Mouse (Mus musculus): ENCODE measurements around the gene Cks2. TPM values are rescaled to one million over a fixed set of nuclear protein-coding genes. Genes with fewer than 3 reads are reported as not detected.

Cks2 gene
- polyA plus RNA-seq, 1 experiment from 2014 or later = 328 TPM

- Histone ChIP-seq H3K4me3 (no peak overlapping the region), H3K27ac (no peak overlapping the region), H3K9ac (0 out of 2 replicates have a peak overlapping the region, but pooled peaks have one; percentile 4), H3K27me3 (no peaks in the 10 kb centered on the region), H3K9me3 (no peaks in the 10 kb centered on the region), H3K4me1 (peaks cover 8% of the 10 kb centered on the region), H3K4me2 (no peak overlapping the region), H3K36me3 (no peaks in the 10 kb centered on the region)
- WGBS = 24% methylated on average over 11 of the region's 11 CpGs
- no peak for ATAC-seq (ENCODE audit: insufficient number of reproducible peaks, insufficient read depth, low FRiP score, low TSS enrichment, low read depth)
These were observed 2.8 kb upstream of the Cks2 start for GRCm38 (mm10) chr13:51642171-51642778.

GRCm38 (mm10) chr13:51643924-51644828 lies 856 bp upstream of the Cks2 start:
- Histone ChIP-seq H3K4me1 (peaks cover 23% of the 10 kb centered on the region), H3K9me3 (no peaks in the 10 kb centered on the region), H3K36me3 (no peaks in the 10 kb centered on the region), H3K9ac (peak overlapping the region; percentile 73), H3K27ac (peak overlapping the region; percentile 72), H3K4me3 (peak overlapping the region; percentile 87), H3K4me2 (peak overlapping the region; percentile 69), H3K27me3 (no peaks in the 10 kb centered on the region)
- no peak for ATAC-seq (ENCODE audit: insufficient number of reproducible peaks, insufficient read depth, low FRiP score, low TSS enrichment, low read depth)
- 51% methylated on average over 20 of the region's 20 CpGs for WGBS

GRCm38 (mm10) chr13:51645872-51646271 lies 840 bp downstream of the Cks2 start:
- H3K4me2 ChIP-seq = peak overlapping the region; percentile 69
- no peaks in the 10 kb centered on the region for H3K9me3 ChIP-seq
- H3K4me1 ChIP-seq = peaks cover 24% of the 10 kb centered on the region
- H3K27ac ChIP-seq = peak overlapping the region; percentile 80; the same call in 1 of the 2 replicates
- 0% methylated on average over 7 of the region's 7 CpGs for WGBS
- H3K27me3 ChIP-seq = no peaks in the 10 kb centered on the region
- H3K36me3 ChIP-seq = no peaks in the 10 kb centered on the region
- no peak for ATAC-seq (ENCODE audit: insufficient number of reproducible peaks, insufficient read depth, low FRiP score, low TSS enrichment, low read depth)
- peak overlapping the region; percentile 87 for H3K4me3 ChIP-seq
- H3K9ac ChIP-seq = peak overlapping the region; percentile 90

GRCm38 (mm10) chr13:51646362-51647027 lies 1.5 kb downstream of the Cks2 start:
- Histone ChIP-seq H3K9ac (peak overlapping the region; percentile 90), H3K4me1 (peaks cover 28% of the 10 kb centered on the region), H3K27me3 (no peaks in the 10 kb centered on the region), H3K36me3 (no peaks in the 10 kb centered on the region), H3K4me3 (peak overlapping the region; percentile 87), H3K27ac (no peak overlapping the region), H3K9me3 (no peaks in the 10 kb centered on the region), H3K4me2 (peak overlapping the region; percentile 69)
- no peak for ATAC-seq (ENCODE audit: insufficient number of reproducible peaks, insufficient read depth, low FRiP score, low TSS enrichment, low read depth)
- 20% methylated on average over 3 of the region's 3 CpGs for WGBS

- Histone ChIP-seq H3K4me3 (peak overlapping the region; percentile 87; the same call in 1 of the 2 replicates), H3K27ac (no peak overlapping the region), H3K4me1 (peaks cover 33% of the 10 kb centered on the region), H3K36me3 (peaks cover 2% of the 10 kb centered on the region), H3K27me3 (no peaks in the 10 kb centered on the region), H3K9ac (no peak overlapping the region), H3K4me2 (peak overlapping the region; percentile 69), H3K9me3 (no peaks in the 10 kb centered on the region)
- WGBS = 91% methylated on average over 3 of the region's 3 CpGs
- no peak for ATAC-seq (ENCODE audit: insufficient number of reproducible peaks, insufficient read depth, low FRiP score, low TSS enrichment, low read depth)
These were observed 2.7 kb downstream of the Cks2 start for GRCm38 (mm10) chr13:51647770-51648169.

- no peak overlapping the region for H3K4me3 ChIP-seq
- H3K4me1 ChIP-seq = peaks cover 34% of the 10 kb centered on the region
- H3K27me3 ChIP-seq = no peaks in the 10 kb centered on the region
- WGBS = 84% methylated on average over 4 of the region's 4 CpGs
- H3K36me3 ChIP-seq = peaks cover 7% of the 10 kb centered on the region
- H3K4me2 ChIP-seq = peak overlapping the region; percentile 69; the same call in 1 of the 2 replicates
- H3K9ac ChIP-seq = no peak overlapping the region
- no peak for ATAC-seq (ENCODE audit: insufficient number of reproducible peaks, insufficient read depth, low FRiP score, low TSS enrichment, low read depth)
- H3K27ac ChIP-seq = no peak overlapping the region
- H3K9me3 ChIP-seq = no peaks in the 10 kb centered on the region
These were observed 3.2 kb downstream of the Cks2 start for GRCm38 (mm10) chr13:51648237-51648636.

- 17% methylated on average over 1 of the region's 1 CpGs for WGBS
- H3K4me3 ChIP-seq = no peak overlapping the region
- no peak overlapping the region for H3K27ac ChIP-seq
- H3K4me1 ChIP-seq = peaks cover 34% of the 10 kb centered on the region
- peaks cover 19% of the 10 kb centered on the region for H3K36me3 ChIP-seq
- no peaks in the 10 kb centered on the region for H3K9me3 ChIP-seq
- no peak for ATAC-seq (ENCODE audit: insufficient number of reproducible peaks, insufficient read depth, low FRiP score, low TSS enrichment, low read depth)
- no peak overlapping the region for H3K9ac ChIP-seq
- no peaks in the 10 kb centered on the region for H3K27me3 ChIP-seq
- no peak overlapping the region for H3K4me2 ChIP-seq
These were observed 4.7 kb downstream of the Cks2 start for GRCm38 (mm10) chr13:51649740-51650139.

- Histone ChIP-seq H3K27ac (peak within 1 kb of the TSS; percentile 89), H3K9ac (peak within 1 kb of the TSS; percentile 81), H3K4me2 (peak within 1 kb of the TSS; percentile 82), H3K4me3 (peak within 1 kb of the TSS; percentile 71), H3K4me1 (peaks cover 33% of the 10 kb centered on the region), H3K27me3 (no peaks in the 10 kb centered on the region), H3K36me3 (peaks cover 37% of the 10 kb centered on the region), H3K9me3 (no peaks in the 10 kb centered on the region)
- under 1% methylated on average over 69 of the region's 69 CpGs for WGBS
- ATAC-seq (ENCODE audit: insufficient number of reproducible peaks, insufficient read depth, low FRiP score, low TSS enrichment, low read depth) = peak; percentile 89
These were observed 6.5 kb downstream of the Cks2 start, which contains the start of gene Secisbp2 for GRCm38 (mm10) chr13:51651408-51652064. Secisbp2 (plus strand) TSS chr13:51651697.

- Histone ChIP-seq H3K4me3 (no peak overlapping the region), H3K9ac (no peak overlapping the region), H3K36me3 (peaks cover 53% of the 10 kb centered on the region), H3K9me3 (no peaks in the 10 kb centered on the region), H3K27me3 (no peaks in the 10 kb centered on the region), H3K27ac (no peak overlapping the region), H3K4me1 (peaks cover 17% of the 10 kb centered on the region), H3K4me2 (no peak overlapping the region)
- ATAC-seq (ENCODE audit: insufficient number of reproducible peaks, insufficient read depth, low FRiP score, low TSS enrichment, low read depth) = no peak
- whole genome bisulfite sequencing = 97% methylated on average over 6 of the region's 6 CpGs
These were observed 8.1 kb downstream of the Cks2 start for GRCm38 (mm10) chr13:51653159-51653558.

GRCm38 (mm10) chr13:51653961-51654360 lies 8.9 kb downstream of the Cks2 start:
- ATAC-seq (ENCODE audit: insufficient number of reproducible peaks, insufficient read depth, low FRiP score, low TSS enrichment, low read depth) = no peak
- H3K27ac ChIP-seq = no peak overlapping the region

More at GRCm38 (mm10) chr13:51653961-51654360, 8.9 kb downstream of the Cks2 start:
- 92% methylated on average over 9 of the region's 9 CpGs for WGBS
- Histone ChIP-seq H3K36me3 (peaks cover 61% of the 10 kb centered on the region), H3K9ac (no peak overlapping the region), H3K4me2 (no peak overlapping the region), H3K4me1 (peaks cover 11% of the 10 kb centered on the region), H3K27me3 (no peaks in the 10 kb centered on the region), H3K9me3 (no peaks in the 10 kb centered on the region), H3K4me3 (no peak overlapping the region)

Measured in embryonic facial prominence, embryonic 13.5 days (tissue).